Mouse (Mus musculus) ES-Bruce4 (cell line): ENCODE data around the gene Atp8a2.

Experiments used
- CTCF ChIP-seq: IDR thresholded peaks from one replicate; pipeline ENCODE4 v1.8.1; 2011; ENCODE audit warnings: low read depth, low read length
- POLR2A ChIP-seq: IDR thresholded peaks from one replicate; pipeline ENCODE4 v1.8.1; 2011; ENCODE audit warnings: low read length; ENCODE audit not compliant: insufficient read depth

- TF ChIP-seq CTCF (no peak), POLR2A (no peak)
Observed at GRCm38 (mm10) chr14:60176469-60176890, 20.5 kb downstream of the Atp8a2 start.
